Comparison of ENCODE assay signal across 9 mouse cellular contexts in the genomic region with DNA sequence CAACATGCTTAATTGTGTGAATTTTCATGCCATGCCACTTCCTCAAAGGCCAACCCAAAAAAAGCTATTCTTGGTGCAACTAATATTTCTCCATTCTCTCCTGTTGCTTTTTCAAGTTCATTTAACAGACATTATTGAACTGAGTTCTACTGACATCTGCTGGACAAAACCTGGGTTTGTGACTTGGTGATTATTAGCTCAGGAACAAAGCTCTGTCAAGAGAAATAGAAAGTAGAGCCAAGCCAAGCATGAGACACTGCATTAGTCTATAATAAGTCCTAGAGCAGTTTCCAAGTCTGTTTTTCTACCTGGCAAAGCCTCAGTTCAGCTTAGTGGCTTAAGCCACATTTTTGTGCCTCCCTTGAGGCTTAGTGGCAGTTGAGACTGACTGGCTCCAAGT. TPM values are rescaled to one million over a fixed set of nuclear protein-coding genes. Genes with fewer than 3 reads are reported as not detected.
DNase-seq lines count a peak whose midpoint lies in the region; ATAC-seq and TF ChIP-seq lines count a peak whose summit lies in the region.
"Had no signal": no experiment of that assay in that cellular context is flagged by ENCODE, and none has a peak within 500 bp of the region (broad histone marks: within the 10 kb centered on the region; RNA-seq: fewer than 3 reads in every experiment).

No protein-coding gene starts in this region.

- TF ChIP-seq POLR2A in lung, adult 2 months (IDR thresholded peaks at IDR 0.05; ENCODE audit: borderline replicate concordance, extremely low read depth, low read depth, low read length) = no peak

- ATAC-seq in activated CD4-positive, CD25-positive, alpha-beta regulatory T cell, adult 4 months = peak; percentile 64

- peak; percentile 40 for DNase-seq in adrenal gland, postnatal 14 days
- no peak for DNase-seq in adrenal gland, postnatal 25 days
- DNase-seq in layer of hippocampus, adult 11-12 months (ENCODE audit: low spot score) = peak; percentile 65
- no peak for DNase-seq in layer of hippocampus, postnatal 25 days (ENCODE audit: extremely low spot score in 1 of 2, low spot score in 1 of 2)
- no peak for DNase-seq in lung, adult 2 months
- DNase-seq in neural tube, embryonic 10.5 days (ENCODE audit: extremely low spot score, low spot score) = no peak
- DNase-seq in thymus, postnatal 4 days = no peak

- no peak overlapping the region for H3K4me3 ChIP-seq in lung, adult 2 months (replicated peaks; ENCODE audit: extremely low read depth, low read depth, low read length)

- H3K4me1 ChIP-seq in lung, adult 2 months (ENCODE audit: control insufficient read depth, insufficient read depth, low read length) = peaks cover 2% of the 10 kb centered on the region

- TF ChIP-seq CTCF in lung, adult 2 months (IDR thresholded peaks at IDR 0.05; ENCODE audit: insufficient read depth, low read length) = peak; percentile 25; the same call in 1 of the 2 replicates

RNA-seq across cellular contexts. Expression of a gene that starts 45.9 kb away (rescaled TPM):
- total RNA-seq in adrenal gland, postnatal 14 days (2021) = 43.2 and 45.7 TPM in 2 replicates
- 48.6 and 64.1 TPM in 2 replicates for total RNA-seq in adrenal gland, postnatal 25 days (2021)
- total RNA-seq in layer of hippocampus, postnatal 25 days (2021) = 100 to 1,000 TPM; 170 to 195 TPM
- polyA plus RNA-seq in activated CD4-positive, CD25-positive, alpha-beta regulatory T cell, adult 4 months (2017; shearing (Covaris generic)) = 10 to 100 TPM; 31.3 to 32.3 TPM
- polyA plus RNA-seq in lung, adult 2 months (2012; rRNA removed) = 51.3 and 62.0 TPM in 2 replicates

RNA-seq across cellular contexts. Expression of a gene that starts 47.6 kb away (rescaled TPM):
- 26.2 and 31.1 TPM in 2 replicates for total RNA-seq in adrenal gland, postnatal 14 days (2021)
- 13.0 and 14.4 TPM in 2 replicates for total RNA-seq in adrenal gland, postnatal 25 days (2021)
- total RNA-seq in layer of hippocampus, postnatal 25 days (2021) = 1 to 10 TPM; 1.2 to 1.4 TPM
- not detected for polyA plus RNA-seq in activated CD4-positive, CD25-positive, alpha-beta regulatory T cell, adult 4 months (2017; shearing (Covaris generic))
- polyA plus RNA-seq in lung, adult 2 months (2012; rRNA removed) = 4.3 and 86.4 TPM in 2 replicates
- polyA plus RNA-seq: macrophage had no signal

Comparison
In these comparisons a context has a peak if more than half of its experiments do, and no peak if none do; other contexts are left out.
1. DNase-seq: peak in adrenal gland, postnatal 14 days (single experiment) and layer of hippocampus, adult 11-12 months (single experiment); none in adrenal gland, postnatal 25 days (single experiment), layer of hippocampus, postnatal 25 days (0 of 2), lung, adult 2 months (single experiment), neural tube, embryonic 10.5 days (single experiment) and thymus, postnatal 4 days (single experiment).